Mouse (Mus musculus) left cerebral cortex, adult 2 months (tissue): ENCODE results near the gene Ralgapb. TPM values are rescaled to one million over a fixed set of nuclear protein-coding genes. Genes with fewer than 3 reads are reported as not detected.
"Not testable (repeated sequence)": the region's sequence is repeated elsewhere in the genome, so short reads cannot be mapped to it uniquely, and the experiment has no call there.

ENCODE experiments used
- DNase-seq, 2 experiments: peaks; one replicate each; pipeline ENCODE4 v3.0.0; 2021 to 2022; ENCODE audit warnings: low spot score in 2 of 2, mixed read lengths in 1 of 2; ENCODE audit errors: extremely low spot score in 1 of 2
- H3K27ac ChIP-seq: fragments of 200-600 bp; 2 replicates; pipeline ENCODE4 v1.8.1; 2022
- H3K4me3 ChIP-seq: fragments of 200-600 bp; 2 replicates; pipeline ENCODE4 v1.8.1; 2022
- CTCF ChIP-seq: fragments of 200-600 bp; IDR thresholded peaks from 2 replicates; pipeline ENCODE4 v1.8.1; 2022; ENCODE audit warnings: antibody characterized with exemption, mild to moderate bottlenecking, moderate library complexity
- intact Hi-C: fragments of 180-260 bp; cut with DNase I; formaldehyde crosslinking; loops from one replicate; pipeline ENCODE4 v1.15.1; 2025
- total RNA-seq, 2 experiments: library from RNA; stranded (reverse); gene quantifications; 2 replicates each; pipeline ENCODE4 v1.2.3; 2021

The Ralgapb gene
- total RNA-seq, 2 experiments from 2014 or later = 114 to 115 TPM

DNA sequence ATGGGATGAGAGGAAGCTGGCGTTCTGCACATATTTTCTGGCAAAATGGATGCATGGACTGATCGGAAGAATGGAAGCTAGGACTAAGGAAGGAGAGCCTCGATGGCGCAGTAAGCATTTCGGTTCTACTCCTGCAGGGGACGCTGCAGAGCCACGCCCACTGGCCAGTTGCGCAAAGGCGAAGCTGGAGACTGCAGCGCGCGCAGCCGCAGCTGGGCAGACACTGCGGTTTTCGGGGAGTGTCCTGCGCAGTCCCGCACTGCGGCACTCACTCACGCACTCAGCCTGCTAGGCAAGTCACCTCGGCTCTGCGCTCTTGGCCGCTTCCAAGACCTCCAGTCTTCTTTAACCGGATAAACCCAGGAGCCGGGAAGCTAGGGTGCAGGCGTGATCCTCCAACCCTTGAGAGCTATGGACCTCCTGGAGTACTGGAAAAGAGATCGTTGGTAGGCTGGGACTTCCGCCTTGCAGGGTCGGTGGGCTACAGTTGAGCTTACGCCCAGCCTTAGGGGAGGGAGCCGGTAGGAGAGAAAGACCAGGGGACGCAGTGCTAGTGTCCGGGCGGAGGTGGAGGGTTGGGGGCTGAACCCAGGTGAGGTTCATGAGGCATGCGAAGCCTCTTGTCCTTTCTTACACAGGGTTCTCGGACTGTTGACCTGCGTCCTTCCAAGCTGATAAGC, 34.1 kb upstream of the Ralgapb start, which contains the start of gene Snhg11:
Snhg11 (plus strand) TSS at position 196 of the 680 bp plus-strand sequence.
- TF ChIP-seq CTCF = peak; percentile 92
- intact Hi-C loops = loop anchor here (1.0 kb wide), 1 partner anchor 14 kb away; no protein-coding TSS in a partner anchor
- peak; percentile 91 to 97 for DNase-seq
- Histone ChIP-seq H3K4me3 (peak within 1 kb of the TSS; percentile 74), H3K27ac (peak within 1 kb of the TSS; percentile 100)

DNA sequence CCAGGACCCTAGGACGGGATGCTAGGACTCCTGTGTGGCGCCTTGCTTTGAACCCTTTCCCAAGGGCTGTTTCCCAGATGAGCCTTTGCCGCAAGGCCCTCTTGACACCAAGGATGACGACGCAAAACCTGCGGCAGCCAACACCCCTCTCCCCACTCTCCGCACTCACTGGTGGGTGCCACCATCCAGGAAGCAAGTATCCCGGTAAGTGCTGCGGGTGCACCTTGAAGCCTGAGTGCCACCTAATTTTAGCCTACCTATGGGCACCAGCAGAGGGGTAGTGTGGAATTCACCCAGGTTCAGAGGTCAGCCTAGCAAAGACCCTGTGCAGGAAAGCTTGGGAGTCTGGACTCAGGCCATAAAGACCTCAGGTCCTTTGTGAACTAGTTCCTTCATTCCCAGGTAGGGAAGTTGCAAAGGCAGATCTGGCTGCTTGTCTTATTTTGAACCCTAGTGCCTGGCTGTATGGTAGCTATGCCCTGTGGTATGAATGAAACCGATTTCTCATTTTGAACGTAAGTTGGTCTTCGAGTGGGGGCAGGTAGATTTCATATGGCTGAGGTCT, 33.4 kb upstream of the Ralgapb start:
- Histone ChIP-seq H3K4me3 (peak overlapping the region; percentile 74), H3K27ac (peak overlapping the region; percentile 100)
- no peak for TF ChIP-seq CTCF
- intact Hi-C loops = no loop called here
- peak in 1 of 2 experiments; percentile 34 for DNase-seq

DNA sequence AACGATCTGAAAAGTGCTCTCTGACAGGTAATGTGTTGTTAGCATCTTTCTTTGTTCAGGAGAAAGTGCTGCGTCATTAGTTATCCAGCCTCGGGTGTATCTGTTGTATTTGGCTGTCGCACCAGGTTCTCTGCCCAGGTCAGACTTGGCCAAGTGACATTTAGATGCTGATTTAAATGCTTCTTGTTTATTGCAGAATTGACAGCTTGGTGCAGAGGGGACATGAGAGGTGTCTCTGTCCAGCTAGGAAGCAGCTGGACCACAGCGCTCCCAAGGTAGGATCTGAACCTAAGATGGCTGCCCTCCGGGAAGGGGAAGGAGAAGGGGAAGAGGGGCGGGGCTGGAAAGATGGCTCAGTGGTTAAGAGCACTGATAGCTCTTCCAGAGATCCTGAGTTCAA, 32.9 kb upstream of the Ralgapb start:
- peak overlapping the region; percentile 100 for H3K27ac ChIP-seq
- peak; percentile 44 to 47 for DNase-seq
- peak overlapping the region; percentile 74 for H3K4me3 ChIP-seq
- no peak for TF ChIP-seq CTCF
- intact Hi-C loops = no loop called here

DNA sequence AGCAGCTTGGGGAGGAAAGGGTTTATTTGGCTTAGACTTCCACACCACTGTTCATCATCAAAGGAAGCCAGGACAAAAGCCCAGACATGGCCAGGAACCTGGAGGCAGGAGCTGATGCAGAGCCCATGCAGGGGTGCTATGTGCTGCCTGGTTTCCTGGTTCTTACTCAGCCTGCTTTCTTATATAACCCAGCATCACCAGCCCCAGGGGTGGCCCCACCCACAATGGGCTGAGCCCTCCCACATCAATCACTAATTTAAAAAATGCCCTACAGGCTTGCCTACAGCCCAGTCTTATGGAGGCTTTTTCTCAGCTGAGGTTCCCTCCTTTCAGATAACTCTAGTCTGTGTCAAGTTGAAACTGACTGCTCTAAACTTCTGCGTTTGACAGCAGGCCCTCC, 31.8 kb upstream of the Ralgapb start:
- intact Hi-C loops = no loop called here
- no peak for TF ChIP-seq CTCF
- Histone ChIP-seq H3K27ac (peak overlapping the region; percentile 54), H3K4me3 (peak overlapping the region; percentile 74)
- peak; percentile 45 to 52 for DNase-seq

DNA sequence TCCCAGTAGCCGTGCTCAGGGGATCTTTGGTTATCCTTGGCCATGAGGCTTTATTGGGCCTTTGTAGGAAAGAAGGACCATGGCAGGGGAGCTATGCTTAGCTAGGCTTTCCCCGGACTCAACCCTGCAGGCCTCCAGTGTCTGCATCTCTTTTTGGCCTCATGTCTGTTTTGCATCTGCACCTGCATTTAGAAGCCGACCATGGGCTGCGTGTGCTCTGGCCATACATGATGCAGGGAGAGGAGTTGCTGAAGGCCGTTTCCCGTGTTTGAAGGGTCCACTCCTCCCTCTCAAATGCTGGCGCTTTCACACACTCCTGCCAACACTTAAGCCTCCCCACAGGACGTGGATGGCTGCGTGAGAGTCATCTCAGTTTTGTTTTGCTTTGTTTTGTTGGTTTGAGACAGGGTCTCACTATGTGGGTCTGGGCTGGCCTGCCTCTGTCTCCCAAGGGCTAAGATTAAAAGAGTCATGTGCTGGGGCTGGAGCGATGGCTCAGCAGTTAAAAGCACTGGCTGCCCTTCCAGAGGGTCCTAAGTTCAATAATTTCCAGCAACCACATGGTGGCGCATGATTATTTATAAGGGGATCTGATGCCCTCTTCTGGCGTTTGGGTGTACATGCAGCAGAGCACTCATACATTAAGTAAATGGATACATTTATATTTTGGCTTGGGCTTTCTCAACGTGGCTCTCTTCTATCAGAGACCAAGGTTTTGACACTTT, 30.1 kb upstream of the Ralgapb start:
- TF ChIP-seq CTCF = peak; percentile 92
- intact Hi-C loops = loop anchor here (10.0 kb wide), 1 partner anchor 265 kb away; no protein-coding TSS in a partner anchor
- no peak overlapping the region for H3K27ac ChIP-seq
- H3K4me3 ChIP-seq = peak overlapping the region; percentile 74
- peak; percentile 51 to 56 for DNase-seq

DNA sequence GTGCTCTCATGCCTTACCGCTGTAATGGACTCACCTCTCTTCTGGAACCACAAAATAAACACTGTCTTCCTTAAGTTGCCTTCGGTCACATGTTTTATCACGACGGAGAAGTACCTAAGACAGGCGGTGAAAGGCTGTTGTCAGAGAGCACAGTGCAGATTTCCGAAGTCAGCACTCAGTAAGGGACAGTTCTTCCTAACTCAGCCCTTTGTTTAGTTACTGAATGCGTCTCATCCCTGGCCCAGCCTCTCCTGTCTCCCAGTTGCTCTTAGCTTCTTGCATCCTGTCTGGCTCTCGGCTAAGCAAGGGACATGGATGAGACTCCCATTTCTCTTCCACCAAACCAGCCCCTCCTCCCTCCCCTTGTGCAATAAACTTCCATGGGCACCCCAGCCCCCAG, 23.6 kb upstream of the Ralgapb start:
- no peak overlapping the region for H3K27ac ChIP-seq
- H3K4me3 ChIP-seq = no peak overlapping the region
- intact Hi-C loops = loop anchor here (10.0 kb wide), 1 partner anchor 259 kb away; no protein-coding TSS in a partner anchor
- no peak for DNase-seq
- no peak for TF ChIP-seq CTCF

DNA sequence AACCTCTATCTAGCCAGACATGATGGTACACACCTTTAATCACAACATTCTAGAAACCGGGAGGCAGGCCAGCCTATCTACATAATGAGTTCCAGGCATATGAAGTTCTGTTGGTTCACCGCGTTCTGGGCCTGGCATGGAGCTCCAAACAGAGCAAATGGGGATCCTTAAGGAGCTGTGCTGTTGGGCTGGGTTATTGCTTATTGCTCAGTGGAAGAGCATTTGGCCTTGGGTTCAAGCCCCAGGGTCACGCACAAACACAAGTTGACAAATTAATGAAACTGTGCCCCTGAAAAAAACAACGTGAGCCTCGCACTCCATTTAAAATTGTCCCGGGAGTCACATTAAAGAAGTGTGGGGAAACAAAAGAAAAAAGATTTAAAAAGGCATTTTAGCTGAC, 20.2 kb upstream of the Ralgapb start:
- no peak overlapping the region for H3K4me3 ChIP-seq
- intact Hi-C loops = loop anchor here (10.0 kb wide), 1 partner anchor 255 kb away; no protein-coding TSS in a partner anchor
- no peak overlapping the region for H3K27ac ChIP-seq
- no peak for DNase-seq
- no peak for TF ChIP-seq CTCF

DNA sequence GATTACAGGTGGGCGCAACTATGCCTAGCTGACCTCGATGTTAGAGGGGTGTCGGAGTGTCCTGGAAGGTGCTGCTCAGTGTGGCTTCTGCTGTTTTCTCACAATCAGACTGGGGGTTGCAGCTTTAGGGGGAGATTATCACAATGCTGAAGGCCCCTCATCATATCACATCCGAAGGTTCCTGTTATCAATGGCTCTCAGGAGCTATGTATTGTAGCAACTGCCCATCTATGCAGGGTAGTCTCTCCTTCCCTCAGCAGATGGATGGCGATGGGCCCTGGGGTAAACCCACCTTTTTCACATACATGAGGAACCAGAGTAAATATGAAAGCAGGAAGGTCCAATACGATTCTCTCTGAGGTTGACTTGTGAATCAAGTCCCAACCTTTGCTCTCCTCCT, 13.3 kb upstream of the Ralgapb start:
- H3K4me3 ChIP-seq = no peak overlapping the region
- no peak overlapping the region for H3K27ac ChIP-seq
- no peak for DNase-seq
- intact Hi-C loops = no loop called here
- TF ChIP-seq CTCF = no peak

DNA sequence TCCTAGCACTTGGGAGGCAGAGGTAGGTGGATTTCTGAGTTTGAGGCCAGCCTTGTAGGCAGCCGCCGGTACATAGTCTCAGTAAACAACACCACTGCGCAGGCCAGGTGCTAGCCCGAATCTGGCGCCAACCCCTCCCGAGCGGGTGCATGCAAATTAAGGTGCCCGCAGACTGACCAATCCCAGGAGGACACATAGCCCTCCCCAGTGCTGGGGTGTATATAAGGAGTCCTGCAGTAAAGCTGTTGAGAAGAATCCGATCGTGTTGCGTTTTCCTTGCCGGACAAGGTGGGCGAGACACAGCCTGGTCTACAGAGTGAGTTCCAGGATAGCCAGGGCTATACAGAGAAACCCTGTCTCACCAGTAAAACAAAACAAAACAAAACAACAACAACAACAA, 12.5 kb upstream of the Ralgapb start:
- H3K27ac ChIP-seq, H3K4me3 ChIP-seq, DNase-seq, intact Hi-C loops: not testable (repeated sequence)

DNA sequence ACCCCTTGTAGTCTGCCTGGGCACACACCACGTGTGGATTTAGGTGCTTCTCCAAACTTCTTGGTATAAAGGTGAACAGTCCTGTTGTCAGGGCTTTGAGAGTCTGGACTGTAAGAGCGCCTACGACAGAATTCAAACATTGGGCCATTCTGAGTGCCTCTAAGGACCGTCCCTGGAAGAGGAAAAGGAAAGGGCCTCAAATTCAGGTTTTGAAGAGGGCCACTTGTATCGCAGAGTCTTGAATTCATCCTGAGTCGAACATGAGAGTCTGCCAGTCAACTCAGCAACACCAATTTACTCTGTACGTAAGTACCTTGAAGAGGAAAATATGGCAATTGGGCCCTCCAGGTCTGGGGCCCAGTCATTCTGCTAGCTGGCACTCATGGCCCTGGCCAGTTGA, 6.7 kb upstream of the Ralgapb start:
- intact Hi-C loops = no loop called here
- no peak overlapping the region for H3K27ac ChIP-seq
- no peak overlapping the region for H3K4me3 ChIP-seq
- no peak for TF ChIP-seq CTCF
- no peak for DNase-seq

DNA sequence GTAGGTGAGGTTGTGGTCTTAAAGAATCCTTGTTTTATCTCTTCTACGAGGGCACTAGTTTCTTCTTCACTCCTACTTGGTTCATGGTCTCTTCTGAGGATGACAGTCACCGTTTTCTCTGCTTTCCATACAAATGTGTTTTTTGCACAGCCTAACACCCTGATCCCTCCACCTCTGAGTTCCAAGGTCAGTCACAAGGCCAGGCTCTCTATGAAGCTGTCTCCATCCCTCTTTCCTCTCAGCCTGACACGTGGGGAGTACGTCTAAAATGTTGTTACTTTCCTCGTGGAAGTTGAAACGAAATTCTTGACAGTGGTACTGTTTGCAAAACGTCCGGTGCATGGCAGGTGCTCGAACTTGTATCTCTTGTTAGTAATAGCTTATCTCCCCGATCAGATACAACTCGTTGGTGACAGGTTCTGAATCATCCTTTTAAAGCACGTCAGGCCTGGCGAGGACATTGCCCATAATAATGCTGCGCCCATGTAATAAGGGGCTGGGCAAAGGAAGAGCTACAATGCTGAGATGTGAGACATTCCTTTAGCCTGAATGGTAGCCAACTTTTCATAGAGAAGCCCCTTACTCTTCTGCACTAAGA, 552 bp upstream of the Ralgapb start:
- DNase-seq = peak in 1 of 2 experiments; percentile 21
- no peak for TF ChIP-seq CTCF

More for the DNA sequence above, 552 bp upstream of the Ralgapb start:
- peak overlapping the region; percentile 96 for H3K4me3 ChIP-seq
- intact Hi-C loops = no loop called here
- peak overlapping the region; percentile 85 for H3K27ac ChIP-seq
